Mouse (Mus musculus): ENCODE measurements at regions not wholly inside any gene's neighbourhood (a gene's known extent, or its start where the extent isn't known, plus 50 kb on each side); places are given as distances from the start of the nearest gene placed in this dataset.
A peak's percentile ranks its signal among the peaks of the same experiment; 100 is the strongest.

- Histone ChIP-seq H3K4me3 (ENCODE audit: low read length) (no peak overlapping the region), H3K9ac (ENCODE audit: low read depth, low read length) (no peak overlapping the region), H3K27ac (ENCODE audit: low read depth, low read length) (no peak overlapping the region), H3K27me3 (replicated peaks; ENCODE audit: control insufficient read depth, insufficient read depth, low read length) (no peaks in the 10 kb centered on the region), H3K9me3 (ENCODE audit: control insufficient read depth, low read length) (no peaks in the 10 kb centered on the region), H3K36me3 (ENCODE audit: control insufficient read depth, insufficient read depth, low read length) (no peaks in the 10 kb centered on the region), H3K4me1 (ENCODE audit: control insufficient read depth, insufficient read depth, low read depth, low read length) (no peaks in the 10 kb centered on the region), H3K4me2 (ENCODE audit: low read length) (no peak overlapping the region)
- 90% methylated on average over 2 of the region's 2 CpGs for WGBS
- ATAC-seq = peak; percentile 58; the same call in 1 of the 2 replicates
Measured at GRCm38 (mm10) chr3:57228400-57228799, 73.4 kb downstream of the Tm4sf1 start.

- Histone ChIP-seq H3K27me3 (replicated peaks; ENCODE audit: control insufficient read depth, insufficient read depth, low read length) (no peaks in the 10 kb centered on the region), H3K9me3 (ENCODE audit: control insufficient read depth, low read length) (no peaks in the 10 kb centered on the region), H3K4me1 (ENCODE audit: control insufficient read depth, insufficient read depth, low read depth, low read length) (no peaks in the 10 kb centered on the region), H3K27ac (ENCODE audit: low read depth, low read length) (no peak overlapping the region), H3K9ac (ENCODE audit: low read depth, low read length) (no peak overlapping the region), H3K4me2 (ENCODE audit: low read length) (no peak overlapping the region), H3K4me3 (ENCODE audit: low read length) (no peak overlapping the region), H3K36me3 (ENCODE audit: control insufficient read depth, insufficient read depth, low read length) (no peaks in the 10 kb centered on the region)
- WGBS = 29% methylated on average over 2 of the region's 2 CpGs
- peak; percentile 87 for ATAC-seq
Measured at GRCm38 (mm10) chr3:57223773-57224172, 78.0 kb downstream of the Tm4sf1 start.

- H3K9me3 ChIP-seq (ENCODE audit: control insufficient read depth, low read length) = no peaks in the 10 kb centered on the region
- H3K4me1 ChIP-seq (ENCODE audit: control insufficient read depth, insufficient read depth, low read depth, low read length) = no peaks in the 10 kb centered on the region
- no peaks in the 10 kb centered on the region for H3K36me3 ChIP-seq (ENCODE audit: control insufficient read depth, insufficient read depth, low read length)
- H3K27ac ChIP-seq (ENCODE audit: low read depth, low read length) = no peak overlapping the region
- WGBS = 78% methylated on average over 3 of the region's 3 CpGs
- no peak overlapping the region for H3K4me2 ChIP-seq (ENCODE audit: low read length)
- H3K27me3 ChIP-seq (replicated peaks; ENCODE audit: control insufficient read depth, insufficient read depth, low read length) = no peaks in the 10 kb centered on the region
- ATAC-seq = no peak
- no peak overlapping the region for H3K4me3 ChIP-seq (ENCODE audit: low read length)
- no peak overlapping the region for H3K9ac ChIP-seq (ENCODE audit: low read depth, low read length)
Measured at GRCm38 (mm10) chr3:57222318-57222914, 79.4 kb downstream of the Tm4sf1 start.

- no peaks in the 10 kb centered on the region for H3K9me3 ChIP-seq (ENCODE audit: control insufficient read depth, low read length)
- 58% methylated on average over 3 of the region's 3 CpGs for WGBS
Measured at GRCm38 (mm10) chr3:57218431-57218830, 83.4 kb downstream of the Tm4sf1 start.

GRCm38 (mm10) chr3:57204066-57204723, 97.6 kb downstream of the Tm4sf1 start:
- 30% methylated on average over 3 of the region's 3 CpGs for WGBS
- H3K4me1 ChIP-seq (ENCODE audit: control insufficient read depth, insufficient read depth, low read depth, low read length) = no peaks in the 10 kb centered on the region
- H3K9ac ChIP-seq (ENCODE audit: low read depth, low read length) = no peak overlapping the region
- H3K27ac ChIP-seq (ENCODE audit: low read depth, low read length) = no peak overlapping the region
- no peak overlapping the region for H3K4me2 ChIP-seq (ENCODE audit: low read length)
- no peaks in the 10 kb centered on the region for H3K9me3 ChIP-seq (ENCODE audit: control insufficient read depth, low read length)
- H3K36me3 ChIP-seq (ENCODE audit: control insufficient read depth, insufficient read depth, low read length) = no peaks in the 10 kb centered on the region
- H3K4me3 ChIP-seq (ENCODE audit: low read length) = no peak overlapping the region
- no peaks in the 10 kb centered on the region for H3K27me3 ChIP-seq (replicated peaks; ENCODE audit: control insufficient read depth, insufficient read depth, low read length)
- ATAC-seq = peak; percentile 71; the same call in 1 of the 2 replicates

More at GRCm38 (mm10) chr3:57218431-57218830, 83.4 kb downstream of the Tm4sf1 start:
- Histone ChIP-seq H3K4me1 (ENCODE audit: control insufficient read depth, insufficient read depth, low read depth, low read length) (no peaks in the 10 kb centered on the region), H3K4me2 (ENCODE audit: low read length) (no peak overlapping the region), H3K9ac (ENCODE audit: low read depth, low read length) (no peak overlapping the region), H3K27me3 (replicated peaks; ENCODE audit: control insufficient read depth, insufficient read depth, low read length) (no peaks in the 10 kb centered on the region), H3K36me3 (ENCODE audit: control insufficient read depth, insufficient read depth, low read length) (no peaks in the 10 kb centered on the region), H3K27ac (ENCODE audit: low read depth, low read length) (no peak overlapping the region), H3K4me3 (ENCODE audit: low read length) (no peak overlapping the region)
- no peak for ATAC-seq

GRCm38 (mm10) chr3:57203418-57203817, 98.4 kb downstream of the Tm4sf1 start:
- H3K9ac ChIP-seq (ENCODE audit: low read depth, low read length) = no peak overlapping the region
- no peak overlapping the region for H3K27ac ChIP-seq (ENCODE audit: low read depth, low read length)
- H3K4me2 ChIP-seq (ENCODE audit: low read length) = no peak overlapping the region
- WGBS = 71% methylated on average over 4 of the region's 4 CpGs
- 0 out of 2 replicates have a peak, but pooled peaks have one; percentile 40 for ATAC-seq
- no peak overlapping the region for H3K4me3 ChIP-seq (ENCODE audit: low read length)
- H3K36me3 ChIP-seq (ENCODE audit: control insufficient read depth, insufficient read depth, low read length) = no peaks in the 10 kb centered on the region
- no peaks in the 10 kb centered on the region for H3K9me3 ChIP-seq (ENCODE audit: control insufficient read depth, low read length)
- H3K27me3 ChIP-seq (replicated peaks; ENCODE audit: control insufficient read depth, insufficient read depth, low read length) = no peaks in the 10 kb centered on the region
- H3K4me1 ChIP-seq (ENCODE audit: control insufficient read depth, insufficient read depth, low read depth, low read length) = no peaks in the 10 kb centered on the region

- no peaks in the 10 kb centered on the region for H3K4me1 ChIP-seq (ENCODE audit: control insufficient read depth, insufficient read depth, low read depth, low read length)
- WGBS = 65% methylated on average over 4 of the region's 4 CpGs
- no peak overlapping the region for H3K27ac ChIP-seq (ENCODE audit: low read depth, low read length)
- no peak overlapping the region for H3K9ac ChIP-seq (ENCODE audit: low read depth, low read length)
- no peaks in the 10 kb centered on the region for H3K27me3 ChIP-seq (replicated peaks; ENCODE audit: control insufficient read depth, insufficient read depth, low read length)
- H3K4me3 ChIP-seq (ENCODE audit: low read length) = no peak overlapping the region
- no peaks in the 10 kb centered on the region for H3K36me3 ChIP-seq (ENCODE audit: control insufficient read depth, insufficient read depth, low read length)
- H3K4me2 ChIP-seq (ENCODE audit: low read length) = no peak overlapping the region
- ATAC-seq = no peak
- H3K9me3 ChIP-seq (ENCODE audit: control insufficient read depth, low read length) = no peaks in the 10 kb centered on the region
Measured at GRCm38 (mm10) chr3:57181587-57181986, 120.2 kb downstream of the Tm4sf1 start.

GRCm38 (mm10) chr3:57153177-57153948, 148.4 kb downstream of the Tm4sf1 start:
- H3K9ac ChIP-seq (ENCODE audit: low read depth, low read length) = no peak overlapping the region
- H3K4me2 ChIP-seq (ENCODE audit: low read length) = no peak overlapping the region
- H3K36me3 ChIP-seq (ENCODE audit: control insufficient read depth, insufficient read depth, low read length) = no peaks in the 10 kb centered on the region
- no peak overlapping the region for H3K27ac ChIP-seq (ENCODE audit: low read depth, low read length)
- H3K9me3 ChIP-seq (ENCODE audit: control insufficient read depth, low read length) = no peaks in the 10 kb centered on the region
- H3K4me3 ChIP-seq (ENCODE audit: low read length) = no peak overlapping the region
- no peak for ATAC-seq
- 42% methylated on average over 4 of the region's 4 CpGs for WGBS
- no peaks in the 10 kb centered on the region for H3K27me3 ChIP-seq (replicated peaks; ENCODE audit: control insufficient read depth, insufficient read depth, low read length)
- H3K4me1 ChIP-seq (ENCODE audit: control insufficient read depth, insufficient read depth, low read depth, low read length) = no peaks in the 10 kb centered on the region

- Histone ChIP-seq H3K27me3 (replicated peaks; ENCODE audit: control insufficient read depth, insufficient read depth, low read length) (no peaks in the 10 kb centered on the region), H3K4me3 (ENCODE audit: low read length) (no peak overlapping the region), H3K9ac (ENCODE audit: low read depth, low read length) (no peak overlapping the region), H3K4me1 (ENCODE audit: control insufficient read depth, insufficient read depth, low read depth, low read length) (no peaks in the 10 kb centered on the region), H3K27ac (ENCODE audit: low read depth, low read length) (no peak overlapping the region), H3K36me3 (ENCODE audit: control insufficient read depth, insufficient read depth, low read length) (no peaks in the 10 kb centered on the region), H3K9me3 (ENCODE audit: control insufficient read depth, low read length) (no peaks in the 10 kb centered on the region), H3K4me2 (ENCODE audit: low read length) (no peak overlapping the region)
- no peak for ATAC-seq
- 80% methylated on average over 3 of the region's 3 CpGs for WGBS
Measured at GRCm38 (mm10) chr3:57149156-57149555, 152.6 kb downstream of the Tm4sf1 start.

Measured in hindbrain, embryonic 16.5 days (tissue).